Mouse (Mus musculus) testis, adult 2 months (tissue): ENCODE results near the gene Gpr152. TPM values are rescaled to one million over a fixed set of nuclear protein-coding genes. Genes with fewer than 3 reads are reported as not detected.

Experiments
- H3K27ac ChIP-seq: fragments of 200-500 bp; 2 replicates; pipeline ENCODE4 v1.5.1; 2012; ENCODE audit warnings: low read depth, low read length; ENCODE audit not compliant: control insufficient read depth, insufficient read depth
- H3K27me3 ChIP-seq: fragments of 200-500 bp; 2 replicates; pipeline ENCODE4 v1.6.1; 2012; ENCODE audit warnings: mild to moderate bottlenecking, low read length, moderate library complexity; ENCODE audit not compliant: control insufficient read depth, insufficient read depth
- H3K36me3 ChIP-seq: fragments of 200-500 bp; 2 replicates; pipeline ENCODE4 v1.6.1; 2012; ENCODE audit warnings: mild to moderate bottlenecking, low read length; ENCODE audit not compliant: control insufficient read depth, insufficient read depth
- H3K4me1 ChIP-seq: fragments of 200-500 bp; 2 replicates; pipeline ENCODE4 v1.6.1; 2012; ENCODE audit warnings: low read length; ENCODE audit not compliant: control insufficient read depth, insufficient read depth
- H3K4me3 ChIP-seq: fragments of 200-500 bp; 2 replicates; pipeline ENCODE4 v1.5.1; 2012; ENCODE audit warnings: low read depth, mild to moderate bottlenecking, low read length, moderate library complexity, mixed read lengths; ENCODE audit not compliant: control insufficient read depth
- CTCF ChIP-seq: fragments of 200-500 bp; IDR thresholded peaks from 2 replicates; pipeline ENCODE4 v1.5.1; 2012; ENCODE audit warnings: low read depth, mild to moderate bottlenecking, inconsistent platforms, low read length, moderate library complexity; ENCODE audit not compliant: control insufficient read depth, insufficient read depth, insufficient replicate concordance
- POLR2A ChIP-seq: fragments of 200-500 bp; IDR thresholded peaks from 2 replicates; pipeline ENCODE4 v1.6.1; 2012; ENCODE audit warnings: low read depth, mild to moderate bottlenecking, inconsistent platforms, low read length, moderate library complexity; ENCODE audit not compliant: control insufficient read depth
- polyA plus RNA-seq: library from polyadenylated mRNA; depleted of rRNA; stranded (reverse); fragments of >200 nt; gene quantifications from 2 replicates; pipeline ENCODE4 v1.2.3, GENCODE M21; 2012

Gene Gpr152
- polyA plus RNA-seq, 1 experiment, result 0.02 TPM

DNA sequence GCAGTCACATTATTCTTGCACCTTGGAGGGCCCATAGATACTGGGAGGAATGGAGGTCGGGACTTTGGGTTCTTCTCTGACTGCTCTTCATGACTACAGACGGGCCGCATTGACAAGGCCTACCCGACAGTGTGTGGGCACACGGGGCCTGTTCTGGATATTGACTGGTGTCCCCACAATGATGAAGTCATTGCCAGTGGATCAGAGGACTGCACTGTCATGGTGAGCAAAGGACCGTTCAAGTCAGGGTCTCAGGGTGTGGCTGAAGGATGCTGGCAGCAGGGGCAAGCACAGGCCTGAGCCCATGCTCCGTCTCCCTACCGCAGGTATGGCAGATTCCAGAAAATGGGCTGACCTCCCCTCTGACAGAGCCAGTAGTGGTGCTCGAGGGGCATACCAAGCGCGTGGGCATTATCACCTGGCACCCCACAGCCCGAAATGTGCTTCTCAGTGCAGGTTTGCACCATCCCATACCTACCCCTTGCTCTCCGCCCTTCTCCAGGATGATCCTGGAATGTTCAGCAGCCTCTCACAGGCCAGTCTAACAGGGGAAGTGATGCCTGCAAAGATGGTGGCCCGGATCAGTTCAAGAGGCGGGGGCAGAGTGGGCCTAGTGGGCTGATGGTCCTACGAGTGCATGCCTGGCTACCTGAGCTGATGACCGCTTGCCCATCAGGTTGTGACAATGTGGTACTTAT, 10.3 kb downstream of the Gpr152 start:
- H3K4me3 ChIP-seq, result no peak overlapping the region
- no peaks in the 10 kb centered on the region for H3K27me3 ChIP-seq
- peak overlapping the region; percentile 19; the same call in 1 of the 2 replicates for H3K27ac ChIP-seq
- no peaks in the 10 kb centered on the region for H3K36me3 ChIP-seq
- peaks cover 17% of the 10 kb centered on the region for H3K4me1 ChIP-seq
- TF ChIP-seq CTCF (no peak), POLR2A (no peak)

DNA sequence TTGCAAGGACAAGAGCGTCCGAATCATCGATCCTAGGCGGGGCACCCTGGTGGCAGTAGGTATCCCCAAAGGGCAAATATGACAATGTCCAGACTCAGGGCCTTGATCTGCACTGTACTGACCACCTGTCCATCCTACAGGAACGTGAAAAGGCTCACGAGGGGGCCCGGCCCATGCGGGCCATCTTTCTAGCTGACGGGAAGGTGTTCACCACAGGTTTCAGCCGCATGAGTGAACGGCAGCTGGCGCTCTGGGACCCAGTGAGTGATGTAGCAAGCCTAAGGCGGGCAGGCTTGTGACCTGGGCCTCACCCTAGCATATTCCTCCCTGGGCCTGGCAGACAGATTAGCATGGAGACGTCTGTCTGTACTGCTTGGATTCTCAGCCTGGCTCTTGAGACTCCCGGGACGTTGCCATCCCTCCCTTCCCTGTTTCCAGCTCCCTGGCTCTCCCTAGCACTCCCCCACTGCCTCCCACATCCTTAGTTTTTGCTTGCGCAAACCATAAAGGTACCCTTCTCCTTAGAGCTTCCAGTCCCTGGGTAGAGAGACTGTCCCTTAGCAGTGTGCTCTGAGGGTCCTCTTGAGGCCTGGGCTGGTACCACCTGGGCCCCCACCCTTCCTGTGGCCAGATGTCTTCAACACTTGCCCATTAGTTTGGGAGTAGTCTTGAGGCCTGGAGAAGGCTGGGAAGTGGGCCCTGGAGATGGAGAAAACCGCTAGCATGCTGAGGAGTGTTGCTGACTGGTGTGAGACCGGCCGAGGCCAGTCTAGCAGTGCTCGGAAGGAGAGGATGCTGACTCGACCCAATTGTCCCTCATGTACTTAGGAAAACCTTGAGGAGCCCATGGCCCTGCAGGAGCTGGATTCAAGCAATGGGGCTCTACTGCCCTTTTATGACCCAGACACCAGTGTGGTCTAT, 11.2 kb downstream of the Gpr152 start:
- no peaks in the 10 kb centered on the region for H3K36me3 ChIP-seq

DNA sequence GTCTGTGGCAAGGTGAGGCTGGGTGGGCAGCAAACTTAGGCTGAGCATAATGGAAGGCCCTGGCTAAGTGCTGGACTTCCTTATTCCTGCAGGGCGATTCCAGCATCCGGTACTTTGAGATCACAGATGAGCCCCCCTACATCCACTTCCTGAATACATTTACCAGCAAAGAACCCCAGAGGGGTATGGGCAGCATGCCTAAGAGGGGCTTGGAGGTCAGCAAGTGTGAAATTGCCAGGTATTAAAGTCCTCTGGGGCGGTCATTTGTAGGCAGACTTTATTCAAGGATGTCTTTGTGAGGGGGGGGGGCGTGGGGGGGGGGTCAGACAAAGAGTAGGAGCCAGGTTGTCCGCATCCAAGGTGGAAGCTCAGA, 11.9 kb downstream of the Gpr152 start:
- no peak overlapping the region for H3K27ac ChIP-seq
- H3K27me3 ChIP-seq, result no peaks in the 10 kb centered on the region
- H3K36me3 ChIP-seq, result no peaks in the 10 kb centered on the region
- no peak for TF ChIP-seq CTCF
- no peak for TF ChIP-seq POLR2A
- peaks cover 17% of the 10 kb centered on the region for H3K4me1 ChIP-seq
- no peak overlapping the region for H3K4me3 ChIP-seq

More for the DNA sequence above, 11.2 kb downstream of the Gpr152 start:
- Histone ChIP-seq H3K27me3 (no peaks in the 10 kb centered on the region), H3K4me3 (no peak overlapping the region), H3K27ac (peak overlapping the region; percentile 19; the same call in 1 of the 2 replicates), H3K4me1 (peaks cover 17% of the 10 kb centered on the region)
- TF ChIP-seq POLR2A, result no peak
- TF ChIP-seq CTCF, result no peak

DNA sequence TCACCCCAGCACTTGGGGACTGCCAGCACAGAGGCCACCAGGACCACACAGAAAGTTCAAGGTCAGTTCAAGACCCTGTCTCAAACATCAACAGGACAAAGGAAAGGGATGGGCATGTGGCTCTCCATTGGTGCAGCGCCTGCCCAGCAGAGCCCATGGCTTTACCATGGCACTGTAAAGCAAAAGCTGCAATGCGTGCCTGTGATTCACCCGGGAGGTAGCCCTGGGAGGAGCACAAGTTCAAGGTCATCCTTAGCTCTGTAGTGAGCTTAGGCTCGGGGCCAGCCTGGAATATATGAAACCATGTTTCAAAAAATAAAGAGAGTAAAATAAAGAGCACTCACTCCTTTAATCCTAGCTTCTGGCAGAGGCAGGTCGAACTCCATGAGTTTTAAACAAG, 12.3 kb downstream of the Gpr152 start:
- Histone ChIP-seq H3K4me1 (peaks cover 17% of the 10 kb centered on the region), H3K36me3 (no peaks in the 10 kb centered on the region), H3K27me3 (no peaks in the 10 kb centered on the region), H3K27ac (no peak overlapping the region), H3K4me3 (no peak overlapping the region)
- no peak for TF ChIP-seq POLR2A
- no peak for TF ChIP-seq CTCF

DNA sequence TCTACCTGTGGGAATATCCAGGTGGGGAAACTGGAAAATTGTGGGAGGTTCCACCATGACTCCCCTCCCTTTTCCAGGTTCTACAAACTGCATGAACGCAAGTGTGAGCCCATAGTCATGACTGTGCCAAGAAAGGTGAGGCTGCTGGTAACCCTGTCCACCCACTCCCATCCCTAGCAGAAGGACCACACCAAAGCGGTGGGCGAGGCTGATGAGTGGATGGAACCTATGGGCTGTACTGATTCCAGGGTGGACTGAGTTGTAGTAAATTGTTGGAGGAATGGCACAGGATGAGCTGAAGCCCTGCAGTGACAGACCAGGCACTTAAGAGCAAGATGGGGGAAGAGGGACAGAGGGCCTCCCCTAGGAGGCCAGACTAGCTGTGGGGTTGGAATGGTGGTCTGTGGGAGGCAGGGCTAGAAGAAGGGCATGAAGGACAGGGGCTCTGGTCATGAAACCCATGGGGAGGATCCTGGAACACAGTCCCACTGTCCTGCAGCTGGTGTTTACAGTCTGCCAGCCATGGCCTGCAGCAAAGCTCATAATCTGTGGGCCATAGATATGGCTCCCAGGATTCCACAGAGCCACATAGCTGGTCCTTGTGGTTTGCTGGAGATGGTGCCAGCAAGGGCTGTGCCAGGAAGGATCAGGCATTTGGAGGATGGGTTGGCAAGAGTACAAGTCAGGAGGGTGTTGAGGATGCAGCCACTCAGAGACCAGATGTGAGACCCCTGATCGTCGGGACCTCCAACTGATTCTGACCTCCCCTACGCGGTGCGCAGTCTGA, 13.1 kb downstream of the Gpr152 start:
- Histone ChIP-seq H3K36me3 (no peaks in the 10 kb centered on the region), H3K4me3 (no peak overlapping the region), H3K27me3 (no peaks in the 10 kb centered on the region), H3K27ac (no peak overlapping the region), H3K4me1 (peaks cover 10% of the 10 kb centered on the region)
- TF ChIP-seq CTCF (no peak), POLR2A (no peak)

DNA sequence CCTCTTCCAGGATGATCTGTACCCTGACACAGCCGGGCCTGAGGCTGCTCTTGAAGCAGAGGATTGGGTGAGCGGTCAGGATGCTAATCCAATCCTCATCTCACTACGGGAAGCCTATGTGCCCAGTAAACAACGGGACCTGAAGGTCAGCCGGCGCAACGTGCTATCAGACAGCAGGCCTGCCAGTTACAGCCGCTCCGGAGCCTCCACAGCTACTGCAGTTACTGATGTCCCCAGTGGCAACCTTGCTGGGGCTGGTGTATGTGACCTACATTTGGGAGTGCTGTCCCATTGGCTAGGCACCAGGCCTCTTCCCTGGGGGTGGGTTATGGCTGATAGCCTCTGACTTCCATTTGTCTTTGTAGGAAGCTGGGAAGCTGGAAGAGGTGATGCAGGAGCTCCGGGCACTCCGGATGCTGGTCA, 13.7 kb downstream of the Gpr152 start, which contains the start of gene Ptprcap:
Ptprcap (plus strand) TSS at position 373 of the 423 bp plus-strand sequence.
- Histone ChIP-seq H3K27ac (no peak within 1 kb of the TSS), H3K27me3 (no peaks in the 10 kb centered on the region), H3K4me1 (peaks cover 6% of the 10 kb centered on the region), H3K36me3 (no peaks in the 10 kb centered on the region), H3K4me3 (no peak within 1 kb of the TSS)
- TF ChIP-seq POLR2A (no peak), CTCF (no peak)

DNA sequence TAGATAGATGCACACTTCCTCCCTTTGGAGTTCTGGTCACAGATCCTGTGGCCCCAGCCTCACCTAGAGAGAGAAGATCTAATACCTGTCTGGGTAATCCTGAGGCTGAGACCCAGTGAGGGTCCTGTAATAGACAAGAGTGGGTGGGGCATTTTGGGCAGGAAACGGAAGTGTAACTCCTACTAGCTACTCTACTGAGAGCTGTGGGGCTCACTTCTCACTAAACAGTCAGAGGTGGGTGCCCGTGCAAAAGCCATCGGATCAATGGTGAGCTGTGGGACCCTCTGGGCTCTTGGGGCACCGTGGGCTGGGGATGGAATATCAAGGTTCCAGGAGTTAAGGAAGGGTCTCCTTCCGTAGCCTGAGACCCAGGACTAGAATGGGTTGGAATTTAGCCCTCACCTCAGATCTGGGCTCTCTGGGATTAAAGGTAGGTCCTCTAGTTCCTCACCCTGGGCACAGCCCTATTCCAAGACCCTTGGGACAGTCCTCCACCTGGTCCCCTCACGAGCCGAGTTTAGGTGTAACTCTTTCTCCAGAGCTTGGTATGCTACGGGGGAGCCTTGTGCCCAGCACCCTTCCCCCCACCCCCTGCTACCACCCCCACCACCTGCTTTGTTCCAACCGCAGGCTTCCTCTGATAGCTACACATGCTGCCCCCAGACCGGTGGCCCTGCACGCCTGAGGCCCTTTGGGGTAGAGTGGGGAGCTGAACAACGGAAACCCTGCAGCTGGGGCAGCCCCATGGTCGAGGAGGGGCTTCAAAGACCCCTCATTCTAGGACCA, 15.0 kb downstream of the Gpr152 start:
- Histone ChIP-seq H3K4me1 (peaks cover 3% of the 10 kb centered on the region; the same call in 1 of the 2 replicates), H3K27me3 (no peaks in the 10 kb centered on the region), H3K27ac (no peak overlapping the region), H3K36me3 (no peaks in the 10 kb centered on the region), H3K4me3 (no peak overlapping the region)
- TF ChIP-seq CTCF (no peak), POLR2A (no peak)
